Mouse (Mus musculus) heart, embryonic 11.5 days (tissue): ENCODE measurements around the gene Smtn. TPM values are rescaled to one million over a fixed set of nuclear protein-coding genes. Genes with fewer than 3 reads are reported as not detected.

ENCODE experiments used
- ATAC-seq: fragments of 200-750 bp; cut with Nextera tagmentation; replicated peaks from 2 replicates; pipeline ENCODE4 v1.8.0; 2017; ENCODE audit warnings: moderate library complexity; ENCODE audit not compliant: insufficient number of reproducible peaks, low FRiP score, low TSS enrichment
- H3K27ac ChIP-seq: fragments of 300-500 bp; sonication (generic); 2 replicates; pipeline ENCODE4 v1.5.1; 2014; ENCODE audit warnings: mild to moderate bottlenecking, low read depth, low read length
- H3K27me3 ChIP-seq: fragments of 300-500 bp; sonication (generic); 2 replicates; pipeline ENCODE4 v1.6.1; 2014; ENCODE audit warnings: mild to moderate bottlenecking, low read length, mixed read lengths; ENCODE audit not compliant: control insufficient read depth, insufficient read depth
- H3K36me3 ChIP-seq: fragments of 300-500 bp; sonication (generic); 2 replicates; pipeline ENCODE4 v1.6.1; 2014; ENCODE audit warnings: mild to moderate bottlenecking, low read length, moderate library complexity, mixed read lengths; ENCODE audit not compliant: control insufficient read depth, insufficient read depth
- H3K4me1 ChIP-seq: fragments of 300-500 bp; sonication (generic); 2 replicates; pipeline ENCODE4 v1.6.1; 2014; ENCODE audit warnings: low read length; ENCODE audit not compliant: control insufficient read depth, insufficient read depth
- H3K4me2 ChIP-seq: fragments of 300-500 bp; sonication (generic); 2 replicates; pipeline ENCODE4 v1.6.1; 2014; ENCODE audit warnings: mild to moderate bottlenecking, moderate library complexity
- H3K4me3 ChIP-seq: fragments of 300-500 bp; sonication (generic); 2 replicates; pipeline ENCODE4 v1.5.1; 2014; ENCODE audit warnings: low read depth, low read length
- H3K9ac ChIP-seq: fragments of 300-500 bp; sonication (generic); 2 replicates; pipeline ENCODE4 v1.6.1; 2014; ENCODE audit warnings: mild to moderate bottlenecking, low read depth, low read length, moderate library complexity
- H3K9me3 ChIP-seq: fragments of 300-500 bp; sonication (generic); replicated peaks from 2 replicates; pipeline ENCODE4 v1.6.1; 2016; ENCODE audit warnings: low read length; ENCODE audit not compliant: control insufficient read depth
- WGBS: fragments of 180-500 bp; shearing (Covaris S2); extraction: QIAGEN DNeasy Blood & Tissue Kit; methylation state at CpG from one replicate; pipeline ENCODE4 v1.1.7; 2014; ENCODE audit not compliant: insufficient replicate concordance; 5-methylcytosine and 5-hydroxymethylcytosine counted together
- polyA plus RNA-seq: library from polyadenylated mRNA; unstranded; fragments of >200 nt; fragmentation: Nextera tagmentation; extraction: Ambion mirVana; gene quantifications from 2 replicates; pipeline ENCODE4 v1.2.1, GENCODE M21; 2014

Smtn gene
- polyA plus RNA-seq, 1 experiment from 2014 or later: 66.9 TPM

DNA sequence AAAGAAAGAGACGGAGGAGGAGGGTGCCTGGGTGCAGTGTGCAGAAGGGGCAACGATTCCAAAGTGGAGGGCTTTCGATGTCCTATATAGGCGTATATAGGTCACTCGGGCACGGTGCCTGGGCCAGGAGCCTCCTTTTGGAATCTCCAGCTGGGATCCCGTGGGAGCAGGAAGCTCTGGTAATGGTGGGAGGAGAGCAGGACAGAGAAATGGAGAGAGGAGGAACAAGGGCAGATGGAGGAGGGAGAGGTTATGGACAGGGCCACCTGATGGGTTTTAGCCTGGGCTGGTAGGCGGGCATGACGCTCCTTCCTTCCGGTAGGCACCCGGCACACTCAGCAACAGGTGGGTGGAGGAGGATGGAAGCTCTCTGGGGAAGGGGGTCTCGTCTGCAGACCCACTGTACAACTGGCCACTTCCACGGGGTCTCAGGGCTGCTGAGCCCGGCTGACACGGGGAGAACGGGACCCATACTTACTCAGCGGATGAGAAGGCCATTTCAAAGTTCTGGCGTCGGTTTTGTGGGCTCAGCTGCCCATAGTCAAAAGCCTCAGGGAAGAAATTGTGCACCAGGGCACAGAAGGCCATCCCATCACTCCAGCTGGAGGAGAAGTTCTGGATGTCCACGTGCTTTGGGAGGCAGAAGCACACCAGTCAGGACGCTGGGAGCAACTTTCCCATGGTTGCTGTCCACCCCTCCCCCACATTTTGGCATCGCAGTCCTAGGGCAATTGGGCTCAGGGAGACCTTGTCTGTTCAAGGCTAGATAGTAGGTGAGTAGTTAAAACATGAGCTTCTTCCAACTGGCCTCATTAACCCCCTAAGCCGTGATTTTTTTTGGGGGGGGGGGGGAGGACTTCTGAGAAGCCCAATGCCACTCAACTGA, 18.8 kb downstream of the Smtn start:
- Histone ChIP-seq H3K36me3 (peaks cover 30% of the 10 kb centered on the region), H3K27me3 (peaks cover 1% of the 10 kb centered on the region; the same call in 1 of the 2 replicates), H3K4me2 (no peak overlapping the region), H3K27ac (no peak overlapping the region), H3K4me3 (no peak overlapping the region), H3K9ac (no peak overlapping the region), H3K9me3 (no peaks in the 10 kb centered on the region), H3K4me1 (peaks cover 17% of the 10 kb centered on the region)
- 85% methylated on average over 23 of the region's 23 CpGs for WGBS
- no peak for ATAC-seq

DNA sequence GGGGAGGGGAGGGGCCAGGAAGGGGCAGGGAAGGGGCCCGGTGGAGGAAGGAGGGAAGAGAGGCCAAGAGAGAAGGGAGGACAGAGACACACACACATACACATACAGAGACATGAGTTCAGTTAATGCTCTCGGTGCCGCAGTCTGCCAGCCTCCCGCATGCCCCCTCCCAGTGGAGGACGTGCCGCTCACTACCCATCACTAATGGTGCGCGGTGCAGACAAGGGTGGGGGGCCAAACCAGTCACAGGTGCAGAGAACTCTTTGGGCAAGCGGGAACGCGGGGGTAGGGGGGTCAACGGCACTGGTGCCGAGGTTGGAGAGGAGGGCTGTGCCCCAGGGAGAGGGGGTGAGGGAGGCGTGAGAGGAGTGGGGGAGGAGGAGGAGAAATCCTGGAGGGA, 19.5 kb downstream of the Smtn start:
- H3K9me3 ChIP-seq: no peaks in the 10 kb centered on the region
- no peak overlapping the region for H3K4me3 ChIP-seq
- peaks cover 17% of the 10 kb centered on the region for H3K4me1 ChIP-seq
- no peak overlapping the region for H3K4me2 ChIP-seq
- H3K27me3 ChIP-seq: peaks cover 5% of the 10 kb centered on the region; the same call in 1 of the 2 replicates
- peaks cover 26% of the 10 kb centered on the region for H3K36me3 ChIP-seq
- H3K27ac ChIP-seq: no peak overlapping the region
- no peak for ATAC-seq
- no peak overlapping the region for H3K9ac ChIP-seq
- WGBS: 73% methylated on average over 14 of the region's 14 CpGs

GRCm38 (mm10) chr11:3519756-3520398, 20.5 kb downstream of the Smtn start:
- no peak for ATAC-seq
- Histone ChIP-seq H3K4me3 (no peak overlapping the region), H3K27ac (no peak overlapping the region), H3K9ac (no peak overlapping the region), H3K27me3 (peaks cover 5% of the 10 kb centered on the region; the same call in 1 of the 2 replicates), H3K4me1 (peaks cover 22% of the 10 kb centered on the region), H3K36me3 (peaks cover 22% of the 10 kb centered on the region), H3K4me2 (no peak overlapping the region), H3K9me3 (no peaks in the 10 kb centered on the region)
- 55% methylated on average over 11 of the region's 11 CpGs for WGBS

DNA sequence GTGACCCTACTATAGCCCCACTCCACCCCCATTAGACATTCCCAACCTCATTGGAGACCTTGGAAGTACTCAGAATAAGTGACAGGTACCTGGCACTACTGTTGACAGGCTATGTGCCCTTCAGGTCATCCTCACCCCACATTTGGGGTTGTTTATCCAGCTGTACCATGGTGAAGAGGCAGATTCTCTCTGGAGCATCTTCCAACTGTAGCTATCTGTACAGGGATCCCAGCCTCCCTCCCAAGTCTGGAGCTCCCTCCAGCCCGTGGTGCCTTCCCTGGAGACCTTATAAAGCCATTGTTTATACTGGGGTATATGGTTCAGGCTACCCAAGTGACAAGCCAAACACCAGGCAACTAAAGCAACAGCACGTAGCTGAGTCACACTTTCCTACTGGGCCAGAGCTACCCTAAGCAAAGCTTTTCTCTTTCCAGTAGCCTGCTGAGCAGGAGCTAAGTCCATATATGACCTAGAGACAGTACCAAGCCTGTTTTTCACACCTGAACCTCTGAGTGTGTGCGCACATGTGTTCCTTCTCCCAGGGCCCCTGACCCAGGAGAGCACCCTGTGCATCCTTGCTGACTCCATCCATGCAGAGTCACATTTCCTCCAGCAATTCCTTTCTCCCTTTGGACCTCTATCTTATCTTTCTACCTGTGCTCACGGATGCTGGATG, 21.2 kb downstream of the Smtn start:
- peaks cover 19% of the 10 kb centered on the region for H3K36me3 ChIP-seq
- no peak overlapping the region for H3K4me2 ChIP-seq
- peaks cover 5% of the 10 kb centered on the region; the same call in 1 of the 2 replicates for H3K27me3 ChIP-seq
- no peak for ATAC-seq
- H3K27ac ChIP-seq: no peak overlapping the region
- no peaks in the 10 kb centered on the region for H3K9me3 ChIP-seq
- H3K4me3 ChIP-seq: no peak overlapping the region
- 64% methylated on average over 4 of the region's 4 CpGs for WGBS
- H3K9ac ChIP-seq: no peak overlapping the region
- peaks cover 22% of the 10 kb centered on the region for H3K4me1 ChIP-seq

GRCm38 (mm10) chr11:3517846-3518732, 22.3 kb downstream of the Smtn start:
- no peaks in the 10 kb centered on the region for H3K9me3 ChIP-seq
- H3K4me2 ChIP-seq: peak overlapping the region; percentile 81
- H3K27me3 ChIP-seq: peaks cover 5% of the 10 kb centered on the region; the same call in 1 of the 2 replicates
- H3K36me3 ChIP-seq: peaks cover 14% of the 10 kb centered on the region
- H3K27ac ChIP-seq: no peak overlapping the region
- H3K4me1 ChIP-seq: peaks cover 22% of the 10 kb centered on the region
- H3K9ac ChIP-seq: no peak overlapping the region
- H3K4me3 ChIP-seq: peak overlapping the region; percentile 36
- 46% methylated on average over 13 of the region's 13 CpGs for WGBS
- no peak for ATAC-seq

- Histone ChIP-seq H3K27me3 (peaks cover 5% of the 10 kb centered on the region; the same call in 1 of the 2 replicates), H3K4me1 (peaks cover 22% of the 10 kb centered on the region), H3K4me3 (peak overlapping the region; percentile 36), H3K4me2 (peak overlapping the region; percentile 81), H3K9ac (peak overlapping the region; percentile 43; the same call in 1 of the 2 replicates), H3K9me3 (no peaks in the 10 kb centered on the region), H3K36me3 (peaks cover 13% of the 10 kb centered on the region), H3K27ac (no peak overlapping the region)
- 3% methylated on average over 50 of the region's 50 CpGs for WGBS
- no peak for ATAC-seq
Measured at GRCm38 (mm10) chr11:3516859-3517845, 23.3 kb downstream of the Smtn start.

GRCm38 (mm10) chr11:3516121-3516520, 24.3 kb downstream of the Smtn start:
- Histone ChIP-seq H3K9ac (no peak overlapping the region), H3K9me3 (no peaks in the 10 kb centered on the region), H3K36me3 (peaks cover 7% of the 10 kb centered on the region; the same call in 1 of the 2 replicates), H3K4me1 (peaks cover 22% of the 10 kb centered on the region), H3K27me3 (peaks cover 5% of the 10 kb centered on the region; the same call in 1 of the 2 replicates), H3K4me3 (no peak overlapping the region), H3K4me2 (peak overlapping the region; percentile 1; the same call in 1 of the 2 replicates), H3K27ac (no peak overlapping the region)
- WGBS: 79% methylated on average over 5 of the region's 5 CpGs
- ATAC-seq: no peak
